Mouse (Mus musculus) neural tube, embryonic 14.5 days (tissue): ENCODE results near the gene Olfr575. TPM values are rescaled to one million over a fixed set of nuclear protein-coding genes. Genes with fewer than 3 reads are reported as not detected.
A peak's percentile ranks its signal among the peaks of the same experiment; 100 is the strongest.

ENCODE experiments used
- ATAC-seq: fragments of 200-750 bp; cut with Nextera tagmentation; 2 replicates; pipeline ENCODE4 v1.8.0; 2017; ENCODE audit warnings: low read depth, mild to moderate bottlenecking, moderate TSS enrichment, moderate library complexity
- H3K27ac ChIP-seq: fragments of 300-500 bp; sonication (generic); 2 replicates; pipeline ENCODE4 v1.5.1; 2014; ENCODE audit warnings: low read depth, mild to moderate bottlenecking, control low read depth, low read length, moderate library complexity, mixed read lengths
- H3K27me3 ChIP-seq: fragments of 300-500 bp; sonication (generic); 2 replicates; pipeline ENCODE4 v1.6.1; 2014; ENCODE audit warnings: low read length; ENCODE audit not compliant: control insufficient read depth, insufficient read depth
- H3K36me3 ChIP-seq: fragments of 300-500 bp; sonication (generic); 2 replicates; pipeline ENCODE4 v1.6.1; 2014; ENCODE audit warnings: low read length, mixed read lengths; ENCODE audit not compliant: control insufficient read depth, insufficient read depth
- H3K4me1 ChIP-seq: fragments of 300-500 bp; sonication (generic); 2 replicates; pipeline ENCODE4 v1.6.1; 2014; ENCODE audit warnings: low read length; ENCODE audit not compliant: control insufficient read depth, insufficient read depth
- H3K4me2 ChIP-seq: fragments of 300-500 bp; sonication (generic); 2 replicates; pipeline ENCODE4 v1.6.1; 2014; ENCODE audit warnings: mild to moderate bottlenecking, low read depth, low read length, control low read depth
- H3K4me3 ChIP-seq: fragments of 300-500 bp; sonication (generic); 2 replicates; pipeline ENCODE4 v1.5.1; 2014; ENCODE audit warnings: low read depth, low read length, control low read depth, mixed read lengths
- H3K9ac ChIP-seq: fragments of 300-500 bp; sonication (generic); replicated peaks from 2 replicates; pipeline ENCODE4 v1.6.1; 2014; ENCODE audit warnings: low read depth, mild to moderate bottlenecking, control low read depth, low read length, mixed read lengths
- H3K9me3 ChIP-seq: fragments of 300-500 bp; sonication (generic); 2 replicates; pipeline ENCODE4 v1.6.1; 2016; ENCODE audit warnings: low read length; ENCODE audit not compliant: control insufficient read depth
- WGBS: fragments of 180-500 bp; shearing (Covaris S2); extraction: QIAGEN DNeasy Blood & Tissue Kit; methylation state at CpG from one replicate; pipeline ENCODE4 v1.1.7; 2014; 5-methylcytosine and 5-hydroxymethylcytosine counted together
- polyA plus RNA-seq: library from polyadenylated mRNA; unstranded; fragments of >200 nt; fragmentation: Nextera tagmentation; extraction: Ambion mirVana; gene quantifications from 2 replicates; pipeline ENCODE4 v1.2.1, GENCODE M21; 2014

Olfr575 gene
- polyA plus RNA-seq, 1 experiment from 2014 or later: not detected

DNA sequence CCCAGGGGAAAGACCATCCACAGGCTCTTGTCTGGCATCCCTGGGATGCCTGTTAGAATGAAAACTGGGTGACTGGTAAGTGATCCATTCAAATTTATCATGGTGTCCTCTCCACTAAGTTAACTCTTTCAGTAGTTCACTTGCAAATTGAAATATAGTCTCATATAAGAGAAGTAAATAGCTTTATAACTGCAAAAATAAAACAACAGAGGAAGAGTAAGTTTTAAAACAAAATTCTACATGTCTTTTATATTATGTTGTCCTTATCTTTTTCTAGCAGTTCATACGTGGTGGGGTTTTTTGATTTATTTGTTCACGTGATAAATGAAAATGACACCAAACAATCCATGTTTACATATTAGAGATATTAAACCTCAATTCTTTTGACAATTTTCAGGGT, 16.1 kb downstream of the Olfr575 start, which contains the start of gene Olfr573-ps1:
Gene Olfr573-ps1 (minus strand): TSS at position 101 of the 400 bp plus-strand sequence.
- no peak within 1 kb of the TSS for H3K4me3 ChIP-seq
- H3K27ac ChIP-seq: no peak within 1 kb of the TSS
- WGBS: 93% methylated on average over 2 of the region's 2 CpGs
- H3K9me3 ChIP-seq: no peaks in the 10 kb centered on the region
- H3K4me1 ChIP-seq: no peaks in the 10 kb centered on the region
- H3K9ac ChIP-seq: no peak within 1 kb of the TSS
- no peak for ATAC-seq
- H3K36me3 ChIP-seq: no peaks in the 10 kb centered on the region
- no peaks in the 10 kb centered on the region for H3K27me3 ChIP-seq
- H3K4me2 ChIP-seq: no peak within 1 kb of the TSS

DNA sequence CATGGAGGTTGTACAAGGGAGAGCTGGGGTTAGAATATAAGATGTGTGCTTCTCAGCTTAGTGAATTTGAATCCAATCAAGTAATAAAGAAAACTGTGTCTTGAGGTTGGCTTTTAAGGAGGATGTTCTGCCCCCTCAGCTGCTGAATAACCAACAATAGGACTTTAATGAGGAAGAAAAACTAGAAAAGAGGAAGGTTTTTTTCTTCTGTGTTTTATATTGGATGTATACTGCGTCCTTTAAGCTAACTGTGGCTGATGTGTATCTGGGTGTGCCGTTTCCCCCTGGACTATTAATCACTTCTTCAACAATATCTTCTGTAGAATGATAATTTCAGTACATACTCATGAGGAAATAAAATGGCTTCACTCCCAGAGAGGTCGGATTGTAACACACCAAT, 31.5 kb downstream of the Olfr575 start:
- no peak for ATAC-seq
- Histone ChIP-seq H3K4me1 (no peaks in the 10 kb centered on the region), H3K36me3 (no peaks in the 10 kb centered on the region), H3K27me3 (no peaks in the 10 kb centered on the region), H3K9me3 (no peaks in the 10 kb centered on the region), H3K4me2 (no peak overlapping the region), H3K27ac (no peak overlapping the region), H3K4me3 (no peak overlapping the region), H3K9ac (no peak overlapping the region)
- WGBS: 76% methylated on average over 3 of the region's 3 CpGs

DNA sequence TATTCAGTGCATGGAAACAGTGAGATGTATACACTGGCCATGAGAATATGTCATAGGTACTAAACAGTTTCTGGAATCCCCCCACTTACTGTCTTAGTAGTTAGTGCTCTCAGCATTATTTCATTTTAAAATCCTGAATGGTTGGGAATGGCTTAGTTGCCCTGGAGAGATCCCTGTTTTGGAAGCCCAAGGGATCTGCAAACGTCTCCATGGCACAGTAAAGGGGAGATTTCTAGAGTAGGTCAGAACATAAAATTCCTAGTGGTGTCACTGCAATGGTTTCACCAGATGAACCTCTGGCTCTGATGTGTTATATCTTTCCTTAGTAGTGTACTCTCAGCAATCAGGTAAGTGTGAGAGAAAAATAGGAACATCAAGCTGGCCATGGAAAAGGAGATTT, 34.5 kb downstream of the Olfr575 start, which contains the start of gene Olfr572:
Gene Olfr572 (plus strand): TSS at position 301 of the 400 bp plus-strand sequence.
- Histone ChIP-seq H3K27ac (no peak within 1 kb of the TSS), H3K4me2 (no peak within 1 kb of the TSS), H3K9ac (no peak within 1 kb of the TSS), H3K4me1 (no peaks in the 10 kb centered on the region), H3K36me3 (no peaks in the 10 kb centered on the region), H3K4me3 (no peak within 1 kb of the TSS), H3K9me3 (no peaks in the 10 kb centered on the region), H3K27me3 (no peaks in the 10 kb centered on the region)
- WGBS: 74% methylated on average over 1 of the region's 1 CpGs
- ATAC-seq: no peak

- 21% methylated on average over 1 of the region's 1 CpGs for WGBS
These were observed 38.9 kb downstream of the Olfr575 start for GRCm38 (mm10) chr7:102919632-102920031.

DNA sequence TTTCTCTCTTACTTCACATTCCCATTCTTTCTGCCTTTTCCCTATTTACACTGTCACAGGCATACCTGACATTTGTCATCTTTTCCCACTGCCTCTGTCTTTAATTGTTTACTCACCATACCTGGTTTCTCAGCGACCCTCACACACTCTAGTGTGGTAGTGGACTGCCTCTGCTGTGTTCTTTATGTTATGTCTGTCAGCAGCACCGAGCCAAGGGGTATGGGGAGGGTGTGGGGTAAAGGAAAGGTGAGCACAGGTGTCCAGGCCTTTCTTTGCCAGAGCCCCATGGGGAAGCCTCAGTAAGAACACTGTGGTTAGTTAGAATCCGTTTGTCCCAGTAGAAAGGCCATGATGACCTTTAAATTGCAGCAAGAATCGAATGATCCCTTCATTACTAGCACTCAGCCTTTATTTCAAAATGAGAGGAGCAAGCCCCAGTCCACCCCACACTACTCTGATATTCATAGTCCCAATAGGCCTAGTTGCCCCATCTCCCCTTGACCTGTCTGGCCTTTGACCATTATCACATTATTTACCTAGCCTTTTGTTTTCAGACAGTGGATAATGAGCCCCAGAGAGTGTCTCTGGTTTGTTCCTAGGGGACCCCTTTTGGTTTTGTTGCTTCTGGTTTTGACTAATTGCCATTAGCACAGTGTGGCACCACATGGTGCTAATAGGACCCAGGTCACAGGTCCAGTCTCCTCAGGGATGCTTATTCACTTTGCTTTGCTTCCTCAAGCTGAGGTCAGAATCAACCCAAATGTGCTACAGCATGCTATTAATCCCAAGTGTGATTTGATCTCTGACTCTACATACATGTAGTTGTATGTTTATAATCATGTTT, 41.3 kb downstream of the Olfr575 start, which contains the start of gene Olfr571:
Gene Olfr571 (minus strand): TSS at position 505 of the 844 bp plus-strand sequence.
- H3K27ac ChIP-seq: no peak within 1 kb of the TSS
- no peaks in the 10 kb centered on the region for H3K27me3 ChIP-seq
- H3K4me3 ChIP-seq: no peak within 1 kb of the TSS
- no peak within 1 kb of the TSS for H3K9ac ChIP-seq
- no peak for ATAC-seq
- H3K36me3 ChIP-seq: no peaks in the 10 kb centered on the region
- no peak within 1 kb of the TSS for H3K4me2 ChIP-seq
- WGBS: 49% methylated on average over 4 of the region's 4 CpGs
- no peaks in the 10 kb centered on the region for H3K4me1 ChIP-seq
- H3K9me3 ChIP-seq: no peaks in the 10 kb centered on the region

More at GRCm38 (mm10) chr7:102919632-102920031, 38.9 kb downstream of the Olfr575 start:
- no peaks in the 10 kb centered on the region for H3K27me3 ChIP-seq
- no peak overlapping the region for H3K4me3 ChIP-seq
- no peaks in the 10 kb centered on the region for H3K36me3 ChIP-seq
- no peak overlapping the region for H3K27ac ChIP-seq
- peak; percentile 79 for ATAC-seq
- H3K4me2 ChIP-seq: no peak overlapping the region
- H3K4me1 ChIP-seq: no peaks in the 10 kb centered on the region
- H3K9ac ChIP-seq: no peak overlapping the region
- H3K9me3 ChIP-seq: no peaks in the 10 kb centered on the region

- Histone ChIP-seq H3K27me3 (no peaks in the 10 kb centered on the region), H3K9me3 (no peaks in the 10 kb centered on the region), H3K27ac (no peak overlapping the region), H3K36me3 (no peaks in the 10 kb centered on the region), H3K4me3 (no peak overlapping the region), H3K9ac (no peak overlapping the region), H3K4me1 (no peaks in the 10 kb centered on the region), H3K4me2 (no peak overlapping the region)
- 82% methylated on average over 5 of the region's 5 CpGs for WGBS
- no peak for ATAC-seq
These were observed 42.2 kb downstream of the Olfr575 start for GRCm38 (mm10) chr7:102916405-102916804.

DNA sequence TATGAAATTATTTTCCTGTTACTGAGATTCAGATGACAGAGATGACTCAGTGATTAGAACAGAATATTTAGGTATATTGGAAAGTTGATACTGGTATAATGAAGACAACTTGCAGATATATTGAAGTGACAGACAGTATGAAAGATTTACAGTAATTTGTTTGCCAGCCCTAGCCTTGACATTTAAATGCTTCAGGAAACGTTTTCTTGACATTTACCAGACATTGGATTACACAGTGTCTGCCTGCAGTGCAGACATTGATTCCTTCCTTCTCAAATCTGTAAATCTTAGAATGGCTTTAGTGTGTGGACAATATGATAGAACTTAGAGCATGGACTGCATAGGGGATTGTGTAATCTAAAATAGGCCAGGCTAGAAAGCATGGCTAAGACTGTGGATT, 43.3 kb downstream of the Olfr575 start:
- Histone ChIP-seq H3K9ac (no peak overlapping the region), H3K4me1 (no peaks in the 10 kb centered on the region), H3K27me3 (no peaks in the 10 kb centered on the region), H3K36me3 (no peaks in the 10 kb centered on the region), H3K4me3 (no peak overlapping the region), H3K9me3 (no peaks in the 10 kb centered on the region), H3K27ac (no peak overlapping the region), H3K4me2 (no peak overlapping the region)
- WGBS: 39% methylated on average over 1 of the region's 1 CpGs
- ATAC-seq: no peak

Other genes with a start within 250 kb of the Olfr575 start
- not detected in 2 replicates for gene Olfr33, start 239.7 kb downstream of the Olfr575 start, polyA plus RNA-seq
- gene Olfr559, start 231.3 kb downstream of the Olfr575 start, polyA plus RNA-seq: not detected in 2 replicates
- not detected in 2 replicates for gene Olfr560, start 199.4 kb downstream of the Olfr575 start, polyA plus RNA-seq
- gene Olfr78, start 199.3 kb downstream of the Olfr575 start, polyA plus RNA-seq: 0.19 TPM in 1 of 2 replicates, not detected in the other
- gene Olfr561, start 187.6 kb downstream of the Olfr575 start, polyA plus RNA-seq: not detected in 2 replicates
- not detected in 2 replicates for gene Olfr564, start 155.3 kb downstream of the Olfr575 start, polyA plus RNA-seq
- not detected in 2 replicates for gene Olfr566, start 100.0 kb downstream of the Olfr575 start, polyA plus RNA-seq
- not detected in 2 replicates for gene Olfr568, start 81.7 kb downstream of the Olfr575 start, polyA plus RNA-seq
- gene Olfr569, start 67.9 kb downstream of the Olfr575 start, polyA plus RNA-seq: not detected in 2 replicates
- not detected in 2 replicates for gene Olfr570, start 64.2 kb downstream of the Olfr575 start, polyA plus RNA-seq
- gene Olfr571, start 41.2 kb downstream of the Olfr575 start, polyA plus RNA-seq: 0.18 TPM in 1 of 2 replicates, not detected in the other
- not detected in 2 replicates for gene Olfr572, start 34.4 kb downstream of the Olfr575 start, polyA plus RNA-seq
- gene Olfr573-ps1, start 16.2 kb downstream of the Olfr575 start, polyA plus RNA-seq: not detected in 2 replicates
- not detected in 2 replicates for gene Olfr574, start 10.3 kb downstream of the Olfr575 start, polyA plus RNA-seq
- gene Olfr576, start 3.9 kb upstream of the Olfr575 start, polyA plus RNA-seq: not detected in 2 replicates
- gene Olfr577, start 17.2 kb upstream of the Olfr575 start, polyA plus RNA-seq: not detected in 2 replicates
- not detected in 2 replicates for gene Olfr578, start 30.5 kb upstream of the Olfr575 start, polyA plus RNA-seq
- gene Olfr582, start 79.2 kb upstream of the Olfr575 start, polyA plus RNA-seq: not detected in 2 replicates
- gene Olfr583, start 92.5 kb upstream of the Olfr575 start, polyA plus RNA-seq: not detected in 2 replicates
- not detected in 2 replicates for gene Olfr584, start 123.1 kb upstream of the Olfr575 start, polyA plus RNA-seq
- gene Olfr585, start 138.9 kb upstream of the Olfr575 start, polyA plus RNA-seq: not detected in 2 replicates
- gene Olfr586, start 166.9 kb upstream of the Olfr575 start, polyA plus RNA-seq: not detected in 2 replicates
- gene Olfr588-ps1, start 182.1 kb upstream of the Olfr575 start, polyA plus RNA-seq: not detected in 2 replicates
- gene Olfr589, start 197.6 kb upstream of the Olfr575 start, polyA plus RNA-seq: not detected in 2 replicates
- gene Olfr591, start 219.6 kb upstream of the Olfr575 start, polyA plus RNA-seq: not detected in 2 replicates
- not detected in 2 replicates for gene Olfr592, start 226.0 kb upstream of the Olfr575 start, polyA plus RNA-seq